Mouse (Mus musculus) forebrain, embryonic 13.5 days (tissue): ENCODE data around the gene C2cd4d. TPM values are rescaled to one million over a fixed set of nuclear protein-coding genes. Genes with fewer than 3 reads are reported as not detected.

ENCODE experiments used
- ATAC-seq: fragments of 200-750 bp; cut with Nextera tagmentation; 2 replicates; pipeline ENCODE4 v1.8.0; 2017
- H3K27ac ChIP-seq: fragments of 300-500 bp; sonication (generic); 2 replicates; pipeline ENCODE4 v1.5.1; 2015; ENCODE audit warnings: inconsistent platforms, mild to moderate bottlenecking, moderate library complexity
- H3K27me3 ChIP-seq: fragments of 300-500 bp; sonication (generic); 2 replicates; pipeline ENCODE4 v1.6.1; 2015; ENCODE audit warnings: mild to moderate bottlenecking, inconsistent platforms
- H3K36me3 ChIP-seq: fragments of 300-500 bp; sonication (generic); 2 replicates; pipeline ENCODE4 v1.6.1; 2015; ENCODE audit warnings: mild to moderate bottlenecking, inconsistent platforms; ENCODE audit not compliant: poor library complexity, severe bottlenecking
- H3K4me1 ChIP-seq: fragments of 300-500 bp; sonication (generic); 2 replicates; pipeline ENCODE4 v1.6.1; 2015; ENCODE audit warnings: inconsistent platforms
- H3K4me2 ChIP-seq: fragments of 300-500 bp; sonication (generic); 2 replicates; pipeline ENCODE4 v1.6.1; 2015; ENCODE audit warnings: inconsistent platforms, mild to moderate bottlenecking, moderate library complexity
- H3K4me3 ChIP-seq: fragments of 300-500 bp; sonication (generic); 2 replicates; pipeline ENCODE4 v1.5.1; 2015; ENCODE audit warnings: mild to moderate bottlenecking, inconsistent platforms
- H3K9ac ChIP-seq: fragments of 300-500 bp; sonication (generic); 2 replicates; pipeline ENCODE4 v1.6.1; 2015; ENCODE audit warnings: mild to moderate bottlenecking, inconsistent platforms
- H3K9me3 ChIP-seq: fragments of 300-500 bp; sonication (generic); replicated peaks from 2 replicates; pipeline ENCODE4 v1.6.1; 2016; ENCODE audit warnings: inconsistent platforms
- WGBS: fragments of 180-500 bp; shearing (Covaris S2); methylation state at CpG from one replicate; pipeline ENCODE4 v1.1.7; 2015; 5-methylcytosine and 5-hydroxymethylcytosine counted together
- polyA plus RNA-seq: library from polyadenylated mRNA; unstranded; fragments of >200 nt; fragmentation: Nextera tagmentation; extraction: Ambion mirVana; gene quantifications from 2 replicates; pipeline ENCODE4 v1.2.1, GENCODE M21; 2015

The C2cd4d gene
- 0.87 and 1.0 TPM in 2 replicates for polyA plus RNA-seq

GRCm38 (mm10) chr3:94362138-94362537, at the start of gene C2cd4d:
TSS of gene C2cd4d (plus strand) at chr3:94362438.
- Histone ChIP-seq H3K4me2 (peak within 1 kb of the TSS; percentile 90), H3K27ac (no peak within 1 kb of the TSS), H3K4me1 (peaks cover 6% of the 10 kb centered on the region; the same call in 1 of the 2 replicates), H3K36me3 (no peaks in the 10 kb centered on the region), H3K9ac (peak within 1 kb of the TSS; percentile 83), H3K4me3 (peak within 1 kb of the TSS; percentile 56), H3K9me3 (no peaks in the 10 kb centered on the region; the same call in 1 of the 2 replicates), H3K27me3 (peaks cover 42% of the 10 kb centered on the region)
- ATAC-seq, result no peak
- WGBS, result 17% methylated on average over 7 of the region's 7 CpGs

- ATAC-seq, result no peak
- H3K4me1 ChIP-seq, result no peaks in the 10 kb centered on the region
- no peak overlapping the region for H3K9ac ChIP-seq
- H3K4me2 ChIP-seq, result no peak overlapping the region
- H3K4me3 ChIP-seq, result no peak overlapping the region
- H3K27ac ChIP-seq, result no peak overlapping the region
- 0 out of 2 replicates have a peak, but pooled peaks cover 8% of the 10 kb centered on the region for H3K36me3 ChIP-seq
- 67% methylated on average over 3 of the region's 3 CpGs for WGBS
- no peaks in the 10 kb centered on the region for H3K9me3 ChIP-seq
- H3K27me3 ChIP-seq, result no peaks in the 10 kb centered on the region
Measured at GRCm38 (mm10) chr3:94328681-94329080, 33.6 kb upstream of the C2cd4d start.

- no peak overlapping the region for H3K4me2 ChIP-seq
- H3K9ac ChIP-seq, result no peak overlapping the region
- WGBS, result 91% methylated on average over 4 of the region's 4 CpGs
- no peak overlapping the region for H3K4me3 ChIP-seq
- H3K9me3 ChIP-seq, result no peaks in the 10 kb centered on the region
- no peaks in the 10 kb centered on the region for H3K4me1 ChIP-seq
- no peak for ATAC-seq
- no peaks in the 10 kb centered on the region for H3K27me3 ChIP-seq
- H3K36me3 ChIP-seq, result 0 out of 2 replicates have a peak, but pooled peaks cover under 1% of the 10 kb centered on the region
- H3K27ac ChIP-seq, result no peak overlapping the region
Measured at GRCm38 (mm10) chr3:94334442-94334841, 27.8 kb upstream of the C2cd4d start.

GRCm38 (mm10) chr3:94338522-94338921, 23.7 kb upstream of the C2cd4d start:
- H3K36me3 ChIP-seq, result no peaks in the 10 kb centered on the region
- no peaks in the 10 kb centered on the region for H3K9me3 ChIP-seq
- no peak overlapping the region for H3K27ac ChIP-seq
- no peak overlapping the region for H3K9ac ChIP-seq
- no peak overlapping the region for H3K4me3 ChIP-seq
- WGBS, result 83% methylated on average over 3 of the region's 3 CpGs
- ATAC-seq, result no peak
- H3K27me3 ChIP-seq, result no peaks in the 10 kb centered on the region
- H3K4me1 ChIP-seq, result 0 out of 2 replicates have a peak, but pooled peaks cover 8% of the 10 kb centered on the region
- no peak overlapping the region for H3K4me2 ChIP-seq

GRCm38 (mm10) chr3:94341959-94342422, 20.2 kb upstream of the C2cd4d start, which contains the start of gene Them5:
TSS of gene Them5 (plus strand) at chr3:94342099.
- Histone ChIP-seq H3K36me3 (no peaks in the 10 kb centered on the region), H3K27me3 (no peaks in the 10 kb centered on the region), H3K4me1 (0 out of 2 replicates have a peak, but pooled peaks cover 8% of the 10 kb centered on the region), H3K9me3 (no peaks in the 10 kb centered on the region), H3K4me3 (no peak within 1 kb of the TSS), H3K27ac (peak within 1 kb of the TSS; percentile 61), H3K9ac (no peak within 1 kb of the TSS), H3K4me2 (no peak within 1 kb of the TSS)
- 57% methylated on average over 3 of the region's 3 CpGs for WGBS
- no peak for ATAC-seq

- WGBS, result 69% methylated on average over 1 of the region's 1 CpGs
- H3K27me3 ChIP-seq, result no peaks in the 10 kb centered on the region
- H3K4me2 ChIP-seq, result no peak overlapping the region
- no peaks in the 10 kb centered on the region for H3K9me3 ChIP-seq
- H3K4me3 ChIP-seq, result no peak overlapping the region
- no peaks in the 10 kb centered on the region for H3K36me3 ChIP-seq
- ATAC-seq, result peak; percentile 61; the same call in 1 of the 2 replicates
- H3K4me1 ChIP-seq, result 0 out of 2 replicates have a peak, but pooled peaks cover 8% of the 10 kb centered on the region
- H3K9ac ChIP-seq, result no peak overlapping the region
- H3K27ac ChIP-seq, result peak overlapping the region; percentile 61; the same call in 1 of the 2 replicates
Measured at GRCm38 (mm10) chr3:94342552-94342951, 19.7 kb upstream of the C2cd4d start.

GRCm38 (mm10) chr3:94344182-94344581, 18.1 kb upstream of the C2cd4d start:
- Histone ChIP-seq H3K27ac (no peak overlapping the region), H3K4me2 (no peak overlapping the region), H3K9ac (no peak overlapping the region), H3K27me3 (no peaks in the 10 kb centered on the region), H3K4me3 (no peak overlapping the region), H3K9me3 (no peaks in the 10 kb centered on the region), H3K36me3 (no peaks in the 10 kb centered on the region), H3K4me1 (0 out of 2 replicates have a peak, but pooled peaks cover 8% of the 10 kb centered on the region)
- no peak for ATAC-seq
- WGBS, result 81% methylated on average over 2 of the region's 2 CpGs

GRCm38 (mm10) chr3:94344897-94345296, 17.3 kb upstream of the C2cd4d start:
- WGBS, result 52% methylated on average over 3 of the region's 3 CpGs
- H3K27ac ChIP-seq, result no peak overlapping the region
- H3K36me3 ChIP-seq, result no peaks in the 10 kb centered on the region
- H3K4me1 ChIP-seq, result 0 out of 2 replicates have a peak, but pooled peaks cover 8% of the 10 kb centered on the region
- no peak overlapping the region for H3K4me2 ChIP-seq
- H3K9ac ChIP-seq, result no peak overlapping the region
- no peaks in the 10 kb centered on the region for H3K9me3 ChIP-seq
- H3K27me3 ChIP-seq, result no peaks in the 10 kb centered on the region
- ATAC-seq, result no peak
- no peak overlapping the region for H3K4me3 ChIP-seq

- H3K27ac ChIP-seq, result no peak overlapping the region
- ATAC-seq, result no peak
- H3K4me2 ChIP-seq, result no peak overlapping the region
- no peaks in the 10 kb centered on the region for H3K36me3 ChIP-seq
- H3K4me3 ChIP-seq, result no peak overlapping the region
- no peaks in the 10 kb centered on the region for H3K27me3 ChIP-seq
- H3K9me3 ChIP-seq, result 0 out of 2 replicates have a peak, but pooled peaks cover 4% of the 10 kb centered on the region
- no peak overlapping the region for H3K9ac ChIP-seq
- H3K4me1 ChIP-seq, result no peaks in the 10 kb centered on the region
- WGBS, result 82% methylated on average over 2 of the region's 2 CpGs
Measured at GRCm38 (mm10) chr3:94348146-94348545, 14.1 kb upstream of the C2cd4d start.

GRCm38 (mm10) chr3:94360812-94361211, 1.4 kb upstream of the C2cd4d start:
- no peak overlapping the region for H3K27ac ChIP-seq
- H3K36me3 ChIP-seq, result no peaks in the 10 kb centered on the region
- 3% methylated on average over 1 of the region's 1 CpGs for WGBS
- no peak for ATAC-seq
- H3K9me3 ChIP-seq, result no peaks in the 10 kb centered on the region; the same call in 1 of the 2 replicates
- no peak overlapping the region for H3K4me2 ChIP-seq
- H3K4me3 ChIP-seq, result no peak overlapping the region
- H3K27me3 ChIP-seq, result peaks cover 37% of the 10 kb centered on the region
- no peak overlapping the region for H3K9ac ChIP-seq
- H3K4me1 ChIP-seq, result peaks cover 6% of the 10 kb centered on the region; the same call in 1 of the 2 replicates

GRCm38 (mm10) chr3:94363291-94364153, 1.3 kb downstream of the C2cd4d start:
- Histone ChIP-seq H3K9me3 (no peaks in the 10 kb centered on the region; the same call in 1 of the 2 replicates), H3K36me3 (no peaks in the 10 kb centered on the region), H3K4me1 (peaks cover 6% of the 10 kb centered on the region; the same call in 1 of the 2 replicates), H3K4me2 (peak overlapping the region; percentile 90), H3K27me3 (peaks cover 42% of the 10 kb centered on the region), H3K9ac (peak overlapping the region; percentile 83), H3K27ac (no peak overlapping the region), H3K4me3 (peak overlapping the region; percentile 56)
- WGBS, result 6% methylated on average over 79 of the region's 97 CpGs
- peak; percentile 72 for ATAC-seq

GRCm38 (mm10) chr3:94364154-94364526, 1.9 kb downstream of the C2cd4d start:
- H3K4me2 ChIP-seq, result peak overlapping the region; percentile 90
- peak overlapping the region; percentile 83 for H3K9ac ChIP-seq
- H3K4me1 ChIP-seq, result peaks cover 6% of the 10 kb centered on the region; the same call in 1 of the 2 replicates
- peak overlapping the region; percentile 56 for H3K4me3 ChIP-seq
- H3K27me3 ChIP-seq, result peaks cover 42% of the 10 kb centered on the region
- ATAC-seq, result no peak; the same call in 1 of the 2 replicates
- 5% methylated on average over 20 of the region's 23 CpGs for WGBS
- no peak overlapping the region for H3K27ac ChIP-seq
- no peaks in the 10 kb centered on the region for H3K36me3 ChIP-seq
- H3K9me3 ChIP-seq, result no peaks in the 10 kb centered on the region; the same call in 1 of the 2 replicates
